Mouse (Mus musculus) kidney, postnatal 0 days (tissue): ENCODE measurements around the gene Man2b2. TPM values are rescaled to one million over a fixed set of nuclear protein-coding genes. Genes with fewer than 3 reads are reported as not detected.
"Not testable (repeated sequence)": the region's sequence is repeated elsewhere in the genome, so short reads cannot be mapped to it uniquely, and the experiment has no call there.

ENCODE experiments used
- ATAC-seq: fragments of 200-750 bp; cut with Nextera tagmentation; replicated peaks from 2 replicates; pipeline ENCODE4 v1.8.0; 2017; ENCODE audit warnings: low read depth, moderate number of reproducible peaks, moderate TSS enrichment, moderate library complexity; ENCODE audit not compliant: low FRiP score
- DNase-seq: peaks from one replicate; pipeline ENCODE4 v3.0.0-alpha.2; 2016; ENCODE audit warnings: low spot score
- H3K27ac ChIP-seq: fragments of 300-500 bp; sonication (generic); 2 replicates; pipeline ENCODE4 v1.5.1; 2014; ENCODE audit warnings: mild to moderate bottlenecking
- H3K27me3 ChIP-seq: fragments of 300-500 bp; sonication (generic); 2 replicates; pipeline ENCODE4 v1.6.1; 2014; ENCODE audit warnings: low read length, mixed read lengths; ENCODE audit not compliant: insufficient read depth
- H3K36me3 ChIP-seq: fragments of 300-500 bp; sonication (generic); 2 replicates; pipeline ENCODE4 v1.6.1; 2014; ENCODE audit warnings: low read length, mixed read lengths; ENCODE audit not compliant: insufficient read depth
- H3K4me1 ChIP-seq: fragments of 300-500 bp; sonication (generic); replicated peaks from 2 replicates; pipeline ENCODE4 v1.6.1; 2014; ENCODE audit warnings: antibody characterized with exemption, low read length, mixed read lengths; ENCODE audit not compliant: insufficient read depth
- H3K4me2 ChIP-seq: fragments of 300-500 bp; sonication (generic); 2 replicates; pipeline ENCODE4 v1.6.1; 2014; ENCODE audit warnings: mild to moderate bottlenecking, low read length, moderate library complexity, mixed read lengths
- H3K4me3 ChIP-seq: fragments of 300-500 bp; sonication (generic); replicated peaks from 2 replicates; pipeline ENCODE4 v1.5.1; 2014; ENCODE audit warnings: low read depth, low read length
- H3K9ac ChIP-seq: fragments of 300-500 bp; sonication (generic); 2 replicates; pipeline ENCODE4 v1.6.1; 2014; ENCODE audit warnings: low read depth, low read length
- H3K9me3 ChIP-seq: fragments of 300-500 bp; sonication (generic); replicated peaks from 2 replicates; pipeline ENCODE4 v1.6.1; 2016; ENCODE audit warnings: low read length, inconsistent platforms, mixed read lengths
- CTCF ChIP-seq: IDR thresholded peaks from 2 replicates; pipeline ENCODE4 v1.5.1; 2016; ENCODE audit warnings: antibody characterized with exemption, low read depth, mild to moderate bottlenecking, moderate library complexity
- WGBS: fragments of 180-500 bp; shearing (Covaris S2); extraction: QIAGEN DNeasy Blood & Tissue Kit; methylation state at CpG from one replicate; pipeline ENCODE4 v1.1.7; 2014; 5-methylcytosine and 5-hydroxymethylcytosine counted together
- polyA plus RNA-seq: library from polyadenylated mRNA; unstranded; fragments of >200 nt; fragmentation: Nextera tagmentation; extraction: Ambion mirVana; gene quantifications from 2 replicates; pipeline ENCODE4 v1.2.1, GENCODE M21; 2015

Man2b2 gene
- polyA plus RNA-seq, 1 experiment from 2014 or later = 16.5 TPM

DNA sequence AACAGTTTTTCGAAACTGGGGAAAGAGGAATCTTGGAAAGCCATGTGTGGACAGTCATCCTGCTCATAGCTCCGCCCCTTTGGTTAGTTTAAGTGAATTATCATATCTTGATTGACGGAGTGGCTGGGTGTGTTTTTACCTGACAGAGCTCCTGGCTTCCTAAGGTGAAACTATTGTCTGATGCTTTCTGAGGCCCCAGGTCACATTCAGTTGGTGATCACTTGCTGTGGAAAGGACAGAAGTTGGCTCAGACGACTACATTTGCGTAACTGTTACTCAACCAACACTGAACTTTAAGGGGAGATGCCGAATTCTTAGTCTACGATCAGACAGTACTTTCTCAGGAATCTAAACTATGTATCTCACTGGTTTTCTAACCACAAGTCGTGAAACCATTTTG, 33.2 kb downstream of the Man2b2 start:
- Histone ChIP-seq H3K9ac (no peak overlapping the region), H3K36me3 (0 out of 2 replicates have a peak, but pooled peaks cover 9% of the 10 kb centered on the region), H3K9me3 (no peaks in the 10 kb centered on the region), H3K27me3 (no peaks in the 10 kb centered on the region), H3K27ac (no peak overlapping the region), H3K4me3 (peak overlapping the region; percentile 68; the same call in 1 of the 2 replicates), H3K4me1 (no peaks in the 10 kb centered on the region), H3K4me2 (peak overlapping the region; percentile 57; the same call in 1 of the 2 replicates)
- no peak for ATAC-seq
- 55% methylated on average over 8 of the region's 8 CpGs for WGBS
- TF ChIP-seq CTCF = no peak
- DNase-seq = no peak

DNA sequence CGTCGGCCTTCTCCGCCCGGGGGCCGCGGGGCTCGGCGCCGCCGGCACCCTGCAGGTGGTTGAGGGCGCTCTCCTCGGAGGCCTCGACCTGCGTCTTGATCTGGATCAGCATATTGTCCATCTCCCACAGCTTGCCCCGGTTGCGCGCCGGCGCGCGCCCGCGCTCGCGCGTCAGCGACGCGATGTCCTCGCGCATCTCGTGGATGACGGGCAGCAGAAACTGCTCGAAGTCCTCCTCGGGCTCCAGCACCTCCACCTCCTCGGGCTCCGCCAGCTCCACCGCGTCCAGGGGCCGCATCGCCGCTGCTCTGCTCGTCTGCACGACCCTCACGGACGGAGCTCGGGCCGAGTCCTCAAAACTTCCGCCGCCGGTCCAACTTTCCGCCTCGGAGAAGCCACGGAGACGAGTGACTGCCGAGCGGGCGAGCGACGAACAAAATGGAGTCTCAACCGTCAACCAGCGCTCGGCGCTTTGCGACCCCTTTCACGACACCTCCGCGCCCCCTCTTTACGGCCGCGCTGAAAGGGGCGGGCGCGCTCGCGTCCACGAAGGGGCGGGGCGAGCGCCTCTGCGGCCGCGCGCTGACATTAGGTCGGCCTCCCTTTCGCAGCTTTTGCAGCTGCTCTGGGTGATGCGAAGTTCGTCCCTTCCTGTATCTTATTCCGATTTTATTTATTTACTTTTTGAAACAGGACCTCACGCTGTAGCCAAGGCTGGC, 34.0 kb downstream of the Man2b2 start, which contains the start of gene Mrfap1:
Mrfap1 (minus strand) TSS at position 477 of the 719 bp plus-strand sequence.
- Histone ChIP-seq H3K4me2 (peak within 1 kb of the TSS; percentile 57), H3K9ac (peak within 1 kb of the TSS; percentile 73), H3K27ac (peak within 1 kb of the TSS; percentile 97), H3K4me3 (peak within 1 kb of the TSS; percentile 68)
- not testable (repeated sequence) for H3K4me1 ChIP-seq, H3K27me3 ChIP-seq, H3K36me3 ChIP-seq, H3K9me3 ChIP-seq
- 0% methylated on average over 81 of the region's 90 CpGs for WGBS
- DNase-seq = peak; percentile 98
- peak; percentile 83 for ATAC-seq

GRCm38 (mm10) chr5:36795647-36796295, 34.7 kb downstream of the Man2b2 start:
- TF ChIP-seq CTCF = peak; percentile 16; the same call in 1 of the 2 replicates
- DNase-seq (peak; percentile 93), ATAC-seq (peak; percentile 66)
- not testable (repeated sequence) for H3K36me3 ChIP-seq, H3K27me3 ChIP-seq, H3K9me3 ChIP-seq, H3K4me1 ChIP-seq
- Histone ChIP-seq H3K4me2 (peak overlapping the region; percentile 57), H3K4me3 (peak overlapping the region; percentile 68), H3K27ac (peak overlapping the region; percentile 97), H3K9ac (peak overlapping the region; percentile 73)
- WGBS = 3% methylated on average over 32 of the region's 37 CpGs

DNA sequence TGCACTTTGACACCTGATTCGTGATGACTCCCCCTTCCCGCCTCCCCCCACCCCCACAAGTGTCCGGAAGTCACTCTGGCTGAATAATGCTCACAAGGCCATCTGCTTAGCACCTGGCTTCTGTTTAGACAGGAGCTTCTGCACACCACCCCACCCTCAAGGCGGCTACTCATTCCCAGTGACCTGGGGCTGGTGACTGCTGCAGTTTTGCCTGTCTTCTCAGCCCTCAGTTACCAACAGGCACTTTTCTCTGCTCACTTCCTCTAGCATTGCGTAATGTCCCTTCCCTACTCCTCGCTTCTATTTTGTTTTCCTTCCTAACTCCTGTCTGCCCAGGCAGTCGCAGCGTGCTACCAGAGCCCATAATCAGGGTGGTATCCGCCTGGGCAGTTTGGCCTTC, 38.6 kb downstream of the Man2b2 start:
- Histone ChIP-seq H3K9ac (no peak overlapping the region), H3K27ac (no peak overlapping the region), H3K9me3 (no peaks in the 10 kb centered on the region), H3K4me3 (no peak overlapping the region), H3K4me2 (no peak overlapping the region), H3K36me3 (0 out of 2 replicates have a peak, but pooled peaks cover 9% of the 10 kb centered on the region), H3K4me1 (no peaks in the 10 kb centered on the region), H3K27me3 (no peaks in the 10 kb centered on the region)
- TF ChIP-seq CTCF = no peak
- ATAC-seq (no peak), DNase-seq (no peak)
- 75% methylated on average over 9 of the region's 9 CpGs for WGBS

GRCm38 (mm10) chr5:36786052-36786451, 44.4 kb downstream of the Man2b2 start:
- DNase-seq = no peak
- Histone ChIP-seq H3K27ac (no peak overlapping the region), H3K4me1 (no peaks in the 10 kb centered on the region), H3K27me3 (no peaks in the 10 kb centered on the region), H3K9me3 (no peaks in the 10 kb centered on the region), H3K36me3 (no peaks in the 10 kb centered on the region), H3K4me3 (no peak overlapping the region), H3K4me2 (no peak overlapping the region), H3K9ac (no peak overlapping the region)
- 92% methylated on average over 5 of the region's 5 CpGs for WGBS
- ATAC-seq = no peak
- no peak for TF ChIP-seq CTCF

DNA sequence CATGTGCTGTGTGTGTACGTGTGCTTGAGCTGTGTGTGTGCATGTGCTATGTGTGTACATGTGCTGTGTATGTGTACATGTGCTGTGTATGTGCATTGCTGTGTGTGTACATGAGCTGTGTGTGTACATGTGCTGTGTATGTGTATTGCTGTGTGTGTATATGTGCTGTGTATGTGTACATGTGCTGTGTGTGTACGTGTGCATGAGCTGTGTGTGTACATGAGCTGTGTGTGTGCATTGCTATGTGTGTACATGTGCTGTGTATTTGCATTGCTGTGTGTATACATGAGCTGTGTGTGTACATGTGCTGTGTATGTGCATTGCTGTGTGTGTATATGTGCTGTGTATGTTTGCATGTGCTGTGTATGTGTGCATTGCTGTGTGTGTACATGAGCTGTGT, 50.9 kb downstream of the Man2b2 start:
- Histone ChIP-seq H3K4me2 (no peak overlapping the region), H3K27me3 (no peaks in the 10 kb centered on the region), H3K4me1 (no peaks in the 10 kb centered on the region), H3K27ac (no peak overlapping the region), H3K9ac (no peak overlapping the region), H3K4me3 (no peak overlapping the region), H3K36me3 (no peaks in the 10 kb centered on the region), H3K9me3 (no peaks in the 10 kb centered on the region)
- WGBS = 85% methylated on average over 2 of the region's 2 CpGs
- DNase-seq (no peak), ATAC-seq (no peak)
- no peak for TF ChIP-seq CTCF
